Mouse (Mus musculus): ENCODE measurements around the gene BC049715.
"Not testable (repeated sequence)": the region's sequence is repeated elsewhere in the genome, so short reads cannot be mapped to it uniquely, and the experiment has no call there.

BC049715 gene

DNA sequence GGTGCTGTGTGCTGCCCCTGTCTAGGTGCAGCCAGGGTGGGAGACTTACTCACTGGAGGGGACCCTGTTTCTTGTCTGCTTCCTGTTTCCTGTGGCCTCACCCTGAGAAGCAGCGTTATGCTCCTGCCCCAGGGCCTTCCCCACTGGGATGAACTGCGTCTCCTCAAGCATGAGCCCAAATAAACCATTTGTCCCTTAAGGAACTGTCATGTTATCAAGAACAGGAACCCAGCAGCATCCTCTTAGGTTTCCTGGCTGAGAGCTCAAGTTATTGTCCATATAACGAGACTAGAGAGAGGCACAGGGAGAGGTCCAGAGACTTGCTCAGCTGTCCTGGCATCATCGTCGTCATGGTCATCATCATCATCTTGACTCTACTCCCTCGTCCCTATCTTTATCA is 22.8 kb downstream of the BC049715 start:
- DNase-seq (ENCODE audit: low read depth, low spot score), result no peak

DNA sequence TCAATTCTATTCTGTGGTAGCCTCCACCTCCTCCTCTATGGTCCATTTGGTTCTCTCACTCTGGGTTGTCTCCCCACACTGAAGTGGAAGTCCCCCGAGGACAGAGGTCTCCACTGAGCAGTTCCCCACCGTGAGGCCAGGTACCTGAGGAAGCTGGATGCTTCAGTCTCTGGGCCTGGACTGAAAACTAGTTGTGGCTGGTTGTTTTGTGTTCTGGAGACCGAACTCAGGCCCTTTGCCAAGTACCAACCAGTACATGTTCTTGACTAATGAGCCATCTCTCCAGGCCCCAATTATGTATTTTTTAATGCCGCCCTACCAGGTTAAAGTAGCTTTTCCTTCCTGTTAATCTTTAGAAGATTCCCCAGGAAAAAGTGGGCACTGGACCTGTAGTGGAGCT is 24.9 kb downstream of the BC049715 start:
- no peak for DNase-seq (ENCODE audit: low read depth, low spot score)

DNA sequence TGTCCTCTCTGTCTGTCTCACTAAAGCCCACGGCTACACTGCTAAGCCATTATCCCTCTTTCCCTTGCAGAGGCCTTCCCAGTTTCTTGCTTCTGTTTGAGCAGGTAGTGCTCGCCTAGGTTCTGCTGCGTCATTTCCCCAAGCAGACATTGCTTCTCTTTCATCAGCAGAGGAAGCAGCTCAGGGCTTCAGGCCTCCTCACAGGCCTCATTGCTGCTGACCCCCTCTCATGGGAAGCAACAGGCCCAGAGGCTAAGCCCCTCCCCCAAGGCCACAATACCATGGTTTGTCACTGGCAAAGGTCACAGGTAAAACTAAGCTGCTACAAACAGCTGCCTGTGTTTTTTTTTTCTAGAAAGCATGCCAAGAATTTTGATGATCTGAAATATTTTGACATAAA is 25.3 kb downstream of the BC049715 start:
- DNase-seq (ENCODE audit: low read depth, low spot score), result no peak

DNA sequence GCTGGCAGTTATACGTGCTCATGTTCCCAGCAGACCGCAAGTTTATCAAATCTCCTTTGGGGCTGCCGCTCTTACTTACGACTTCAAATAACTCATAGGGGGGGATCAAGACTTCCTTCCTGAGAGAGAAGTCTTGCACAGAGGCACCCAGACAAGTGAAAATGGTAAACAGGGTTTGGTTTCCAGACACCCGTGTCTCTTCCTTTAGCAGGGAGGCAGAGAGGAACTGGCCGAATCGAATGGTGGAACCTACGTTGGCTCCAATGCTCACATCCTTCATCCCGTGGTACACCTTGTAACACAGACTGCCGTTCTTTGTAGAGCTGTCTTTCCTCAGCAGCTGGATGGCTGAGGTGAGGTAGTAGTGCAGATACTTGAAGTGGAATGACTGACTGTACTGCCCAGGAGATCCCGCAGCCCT is 26.9 kb downstream of the BC049715 start:
- DNase-seq (ENCODE audit: low read depth, low spot score), result no peak

DNA sequence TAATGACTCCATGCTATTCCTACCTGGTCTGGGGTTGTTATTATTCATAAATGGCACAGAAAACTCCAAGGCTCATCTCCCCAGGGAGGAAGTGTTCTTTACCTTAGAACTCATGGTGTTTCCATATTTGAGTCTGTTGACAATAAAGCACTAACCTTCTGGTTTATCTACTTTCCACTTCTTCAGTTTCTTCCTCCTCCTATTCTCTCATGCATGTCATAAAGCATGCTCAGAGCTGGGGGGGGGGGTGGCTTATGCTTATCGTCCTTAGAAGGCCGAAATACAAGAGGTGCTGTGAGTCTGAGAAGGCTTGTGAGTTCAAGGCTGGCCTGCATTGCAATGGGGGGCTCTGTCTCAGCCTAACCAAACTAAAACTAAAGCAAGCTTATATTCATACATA is 27.8 kb downstream of the BC049715 start:
- no peak for DNase-seq (ENCODE audit: low read depth, low spot score)

DNA sequence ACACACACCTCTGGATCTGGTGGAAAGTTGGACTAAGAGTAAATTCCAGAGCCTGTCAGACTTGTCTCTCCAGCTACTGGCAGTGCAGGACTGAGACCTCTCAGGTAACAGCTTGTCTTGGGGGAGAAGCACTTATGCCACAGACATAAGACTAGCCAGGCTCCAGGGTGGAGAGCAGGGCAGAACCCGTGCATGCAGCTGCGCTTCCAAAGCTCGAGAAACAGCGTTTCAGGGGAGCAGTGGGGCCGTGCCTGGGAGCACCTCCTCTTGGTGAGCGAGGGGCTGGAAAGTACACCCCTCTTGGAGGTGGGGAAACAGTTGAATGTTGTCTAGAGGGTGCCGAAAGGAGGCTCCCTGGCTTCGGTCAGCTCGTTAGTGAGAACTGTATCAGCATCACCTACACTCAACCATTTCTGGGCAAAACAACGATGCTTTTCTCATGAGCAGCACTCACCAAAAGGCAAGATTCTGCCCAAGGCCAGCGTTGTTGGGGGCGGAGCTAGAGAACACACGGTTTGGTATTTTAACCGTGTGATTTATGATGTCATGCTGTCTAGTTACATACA is 28.7 kb downstream of the BC049715 start:
- no peak for DNase-seq (ENCODE audit: low read depth, low spot score)

DNA sequence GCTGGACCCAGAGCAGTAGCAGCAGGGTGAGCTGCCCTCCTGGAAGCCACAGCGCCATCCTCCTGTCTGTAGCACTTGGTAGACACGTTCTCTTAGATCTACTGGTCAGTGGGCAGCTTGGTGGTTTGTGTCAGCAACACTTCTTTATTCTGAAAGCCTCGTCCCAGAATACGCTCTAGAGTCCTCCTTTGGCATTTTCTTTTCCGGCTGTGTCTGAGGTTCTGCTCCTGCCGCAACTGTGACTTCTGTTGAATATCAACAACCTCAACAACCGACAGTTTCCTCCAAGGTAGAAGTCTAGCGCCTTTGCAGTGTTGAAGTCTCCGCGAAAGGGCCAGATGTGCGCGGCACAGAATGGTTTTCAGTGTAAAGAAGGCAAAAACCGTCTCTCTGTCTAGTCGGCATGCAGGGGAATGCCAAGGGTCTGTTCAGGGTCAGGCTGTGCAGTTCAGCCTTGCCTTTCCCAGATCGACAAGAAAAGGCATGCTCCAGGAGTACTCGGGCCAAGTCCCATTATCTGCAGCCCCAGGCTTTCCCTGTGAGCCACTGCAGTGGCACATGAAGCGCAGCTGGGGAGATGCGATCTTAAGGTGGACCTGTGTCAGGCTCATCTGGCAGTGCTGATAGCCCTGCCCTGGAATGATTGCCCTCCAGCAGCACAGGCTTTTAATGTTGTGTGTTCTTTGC is 29.9 kb downstream of the BC049715 start, which contains the start of gene Art4:
Gene Art4, minus strand, starts transcription at position 548 of the 687 bp plus-strand sequence.
- DNase-seq (ENCODE audit: low read depth, low spot score), result no peak

DNA sequence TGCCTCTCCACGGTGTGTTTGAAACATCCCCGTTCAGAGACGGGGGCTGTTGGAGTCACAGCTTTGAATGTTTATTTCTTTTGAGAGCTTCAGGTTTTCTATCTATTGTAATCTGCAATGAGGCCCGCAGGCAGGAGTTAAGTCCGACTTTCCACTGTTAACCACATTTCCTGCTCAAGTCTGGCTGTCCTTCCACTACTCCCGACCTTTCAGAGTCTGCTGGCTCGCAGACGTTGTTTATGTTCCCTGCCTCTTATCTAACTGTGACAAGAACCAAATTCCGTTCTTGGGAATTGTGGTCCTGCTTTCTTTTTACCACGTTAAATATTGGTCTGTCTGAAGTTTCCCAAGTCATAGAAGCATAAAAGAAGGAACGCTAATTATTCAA is 30.4 kb downstream of the BC049715 start:
- DNase-seq (ENCODE audit: low read depth, low spot score), result no peak

DNA sequence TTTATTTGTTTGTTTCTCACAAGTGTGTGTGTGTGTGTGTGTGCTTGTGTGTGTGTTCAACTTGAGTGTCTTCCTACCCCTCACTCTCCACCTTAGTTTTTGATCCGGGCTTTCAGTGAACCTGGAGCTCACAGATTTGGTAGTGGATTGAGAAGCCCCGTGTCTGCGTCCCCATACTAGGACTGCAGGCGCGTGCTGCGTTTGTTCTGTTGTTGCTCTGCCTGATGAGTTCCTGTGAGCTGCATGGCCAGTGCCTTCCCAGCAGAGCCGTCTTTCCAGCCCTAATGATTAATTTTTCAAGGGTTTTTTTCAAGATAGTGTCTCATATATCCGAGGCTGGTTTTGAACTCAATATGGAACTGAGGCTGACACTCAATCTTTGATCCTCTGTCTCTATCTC is 31.0 kb downstream of the BC049715 start:
- DNase-seq (ENCODE audit: low read depth, low spot score), result no peak

DNA sequence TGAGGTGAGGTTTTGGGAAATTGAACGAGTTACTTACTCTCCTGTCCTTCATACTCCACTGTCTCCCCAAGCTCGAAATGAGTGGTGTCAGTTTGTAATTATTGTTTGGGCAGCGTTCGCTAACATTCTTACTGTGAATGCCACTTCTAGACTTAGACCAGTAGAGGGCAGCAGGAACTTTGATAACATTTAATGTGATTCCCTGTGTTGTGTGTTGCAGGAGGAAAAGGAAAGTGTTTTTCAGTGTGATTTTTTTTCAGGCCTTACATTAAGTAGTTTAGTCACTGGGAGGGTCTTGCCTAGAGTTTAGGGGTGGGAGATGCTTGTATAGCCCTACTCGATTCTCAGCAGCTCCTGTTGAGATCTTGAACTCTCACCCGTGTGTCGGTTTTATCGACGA is 33.6 kb downstream of the BC049715 start:
- peak; percentile 42 for DNase-seq (ENCODE audit: low read depth, low spot score)

DNA sequence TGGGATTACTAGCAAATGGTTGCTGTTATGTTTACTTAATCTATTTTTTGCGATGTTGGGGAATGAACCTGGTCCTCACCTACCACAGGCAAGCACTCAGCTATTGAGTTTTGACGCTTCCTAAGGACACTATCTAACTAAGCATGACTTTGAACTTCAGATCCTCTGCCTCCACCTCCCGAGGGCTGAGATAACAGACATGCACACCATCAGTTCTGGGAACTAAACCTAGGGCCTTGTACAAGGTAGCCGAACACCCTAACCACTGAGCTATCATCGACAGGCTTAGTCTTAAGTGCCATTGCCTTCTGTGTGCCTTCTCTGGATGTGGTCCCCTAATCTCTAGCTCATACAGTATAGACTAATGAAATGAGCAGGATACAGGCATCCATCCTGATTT is 37.9 kb downstream of the BC049715 start:
- no peak for DNase-seq (ENCODE audit: low read depth, low spot score)

DNA sequence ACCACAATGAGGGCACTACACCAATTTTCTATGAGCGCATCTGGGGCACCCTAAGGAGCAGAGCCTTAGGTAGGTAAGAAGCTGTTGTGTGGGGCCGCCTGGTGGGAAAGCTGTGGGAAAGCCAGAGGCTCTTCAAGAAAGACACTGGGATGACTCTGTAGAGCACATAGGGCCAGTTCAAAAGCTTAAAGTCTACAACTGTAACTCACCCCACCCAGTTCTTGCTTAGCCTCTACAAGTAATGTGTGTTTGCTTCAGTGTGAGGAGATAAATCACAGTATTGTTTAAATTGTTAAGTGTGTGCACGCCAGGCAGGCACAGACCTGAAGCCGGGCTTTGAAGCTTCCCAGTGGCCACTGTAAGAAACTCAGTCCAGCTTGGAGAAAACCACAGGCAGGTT is 38.7 kb downstream of the BC049715 start:
- DNase-seq (ENCODE audit: low read depth, low spot score), result no peak

DNA sequence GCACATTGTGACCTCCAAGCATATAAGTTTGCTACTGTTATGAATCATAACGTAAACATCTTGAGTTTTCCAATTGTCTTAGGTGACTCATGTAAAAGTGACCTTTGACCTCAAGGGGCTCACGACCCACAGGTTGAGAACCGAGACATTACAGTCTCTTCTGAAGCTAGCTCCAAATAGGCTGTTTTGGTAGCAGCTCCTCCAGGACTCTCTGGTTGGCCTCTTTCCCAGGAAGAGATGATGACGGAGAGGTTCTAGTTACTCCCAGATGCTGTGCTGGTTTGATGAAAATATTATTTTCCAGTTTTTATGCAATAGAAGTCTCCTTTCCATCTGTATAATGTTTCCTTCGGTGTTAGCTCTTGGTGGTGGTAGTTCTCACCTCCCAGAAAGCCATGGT is 41.5 kb downstream of the BC049715 start:
- no peak for DNase-seq (ENCODE audit: low read depth, low spot score)

DNA sequence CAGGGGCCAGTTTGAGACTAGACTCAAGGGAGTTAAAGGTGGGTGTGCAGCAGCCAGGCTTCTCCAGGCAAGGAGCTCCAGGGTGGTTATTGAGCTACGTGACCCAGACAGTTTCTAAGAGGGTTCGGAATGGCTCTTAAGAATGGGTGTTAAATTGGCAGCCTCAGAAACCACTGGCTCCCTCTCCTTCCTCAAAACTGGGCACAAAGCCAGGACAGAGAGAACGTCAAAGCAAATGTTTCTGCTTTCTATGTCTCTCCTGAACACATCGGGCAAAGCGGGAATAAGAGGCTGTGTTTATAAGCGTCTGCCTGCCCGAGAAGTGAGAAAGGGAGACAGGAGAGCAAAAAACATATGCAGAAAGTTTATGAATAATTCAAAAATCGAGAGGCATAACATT is 47.2 kb downstream of the BC049715 start:
- no peak for DNase-seq (ENCODE audit: low read depth, low spot score)

DNA sequence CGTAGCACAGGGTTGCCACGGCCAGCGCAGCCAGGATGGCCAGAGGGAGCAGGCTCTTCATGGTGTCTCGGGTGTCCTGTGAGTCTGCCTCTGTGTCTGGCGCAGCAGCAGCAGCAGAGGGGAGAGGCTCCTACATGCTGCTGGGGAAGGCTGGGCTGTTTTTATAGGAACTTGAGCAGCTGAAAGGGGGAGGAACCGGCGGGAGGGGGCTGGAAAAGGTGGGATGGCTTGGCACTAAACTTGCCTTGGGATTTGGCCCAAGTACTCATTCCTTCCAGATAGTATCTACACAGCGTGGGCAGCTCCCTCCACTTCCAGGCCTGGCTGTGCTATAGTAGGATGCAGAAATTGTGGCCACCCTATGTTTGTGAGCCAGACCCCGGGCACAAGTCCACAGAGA is 48.2 kb downstream of the BC049715 start, which contains the start of gene Mgp:
Gene Mgp, minus strand, starts transcription at position 154 of the 400 bp plus-strand sequence.
- DNase-seq (ENCODE audit: low read depth, low spot score), result no peak

DNA sequence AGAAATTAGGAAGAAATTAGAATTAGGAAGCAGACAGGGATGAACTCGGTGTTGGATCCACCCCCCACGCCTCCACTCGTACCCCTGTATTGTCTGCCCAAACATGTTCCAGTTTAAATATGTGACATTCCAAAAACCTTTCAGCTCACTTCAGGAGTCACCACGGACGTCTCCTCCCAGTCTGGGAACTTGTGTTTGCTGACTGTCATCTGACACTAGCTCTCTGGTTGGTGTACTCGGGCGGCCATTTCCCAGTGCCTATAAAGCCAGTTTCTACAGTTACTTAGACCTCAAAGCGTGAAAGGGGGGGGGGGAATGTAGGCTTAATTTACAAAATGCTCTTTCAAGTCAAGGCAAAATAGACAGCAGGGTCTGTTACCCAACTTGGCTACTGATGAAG is 54.3 kb downstream of the BC049715 start:
- no peak for DNase-seq (ENCODE audit: low read depth, low spot score)

DNA sequence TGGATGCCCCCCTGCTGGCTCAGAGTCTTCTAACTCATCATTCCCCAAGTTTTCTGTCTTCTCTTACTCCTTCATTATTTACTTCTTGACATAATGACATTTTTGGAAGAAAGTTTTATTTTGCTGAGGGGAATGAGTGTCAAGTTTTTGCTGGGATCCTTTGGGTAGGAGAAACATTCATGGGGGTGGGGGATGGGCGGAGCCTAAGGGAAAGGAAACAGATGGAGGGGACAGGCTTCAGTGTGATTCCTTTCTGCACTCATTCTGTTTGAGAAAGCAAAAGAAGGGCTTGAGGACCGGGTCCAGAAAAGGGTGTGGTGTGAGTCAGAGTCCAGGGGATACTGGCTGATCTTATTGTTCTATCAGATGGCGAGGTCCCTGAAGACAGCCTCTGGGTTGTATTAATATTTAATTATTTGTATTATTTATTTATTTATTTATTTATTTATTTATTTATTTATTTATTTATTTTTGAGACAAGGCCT is 56.0 kb downstream of the BC049715 start:
- no peak for DNase-seq (ENCODE audit: low read depth, low spot score)

DNA sequence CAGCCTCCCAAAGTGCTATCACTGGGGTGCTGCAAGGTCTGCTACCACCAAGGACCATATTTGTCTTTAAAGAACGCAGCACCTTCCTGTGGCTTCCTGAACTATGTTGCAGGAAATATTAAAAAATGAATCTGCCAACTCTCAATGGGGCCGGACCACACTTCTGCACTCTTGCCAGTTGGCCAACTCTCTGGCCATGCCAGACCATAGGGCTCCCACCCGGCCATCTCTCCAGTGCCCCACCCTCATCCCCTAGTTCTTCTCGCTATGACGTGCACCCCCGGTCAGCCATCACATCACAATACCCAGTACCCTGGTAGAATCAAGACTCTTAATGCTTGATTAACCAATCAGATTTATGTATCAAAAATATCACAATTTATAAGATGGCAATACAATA is 56.5 kb downstream of the BC049715 start:
- no peak for DNase-seq (ENCODE audit: low read depth, low spot score)

DNA sequence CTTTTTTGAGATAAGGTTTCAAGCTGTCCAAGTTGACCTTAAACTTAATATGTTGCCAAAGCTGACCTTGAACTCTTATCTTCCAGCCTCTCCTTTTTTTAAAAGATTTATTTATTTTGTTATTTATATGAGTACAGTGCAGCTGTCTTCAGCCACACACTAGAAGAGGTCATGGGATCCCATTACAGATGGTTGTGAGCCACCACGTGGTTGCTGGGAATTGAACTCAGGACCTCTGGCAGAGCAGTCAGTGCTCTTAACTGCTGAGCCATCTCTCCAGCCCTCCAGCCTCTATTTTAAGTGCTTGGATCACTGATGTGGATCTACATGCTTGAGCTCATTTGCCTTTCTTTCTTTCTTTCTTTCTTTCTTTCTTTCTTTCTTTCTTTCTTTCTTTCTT is 57.3 kb downstream of the BC049715 start:
- not testable (repeated sequence) for DNase-seq (ENCODE audit: low read depth, low spot score)

DNA sequence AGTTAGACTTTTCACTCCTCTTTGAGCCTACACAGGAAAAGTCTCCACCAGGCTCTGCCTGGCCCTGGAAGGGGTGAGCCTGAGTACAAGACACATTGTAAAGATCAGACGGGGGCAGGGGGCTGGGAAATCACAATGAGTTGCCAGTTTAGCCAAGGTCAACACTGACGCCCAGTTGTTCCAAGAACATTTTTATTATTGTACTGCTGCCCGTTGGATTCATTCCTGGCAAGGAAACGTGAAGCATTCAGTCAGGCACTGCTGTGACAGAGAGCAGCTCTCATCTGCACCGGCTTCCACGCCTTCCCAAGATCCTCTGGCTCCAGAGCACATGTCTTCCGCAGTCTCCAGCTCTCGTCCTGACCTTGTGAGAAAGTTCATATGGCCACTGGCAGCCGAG is 60.4 kb downstream of the BC049715 start:
- DNase-seq (ENCODE audit: low read depth, low spot score), result no peak

DNA sequence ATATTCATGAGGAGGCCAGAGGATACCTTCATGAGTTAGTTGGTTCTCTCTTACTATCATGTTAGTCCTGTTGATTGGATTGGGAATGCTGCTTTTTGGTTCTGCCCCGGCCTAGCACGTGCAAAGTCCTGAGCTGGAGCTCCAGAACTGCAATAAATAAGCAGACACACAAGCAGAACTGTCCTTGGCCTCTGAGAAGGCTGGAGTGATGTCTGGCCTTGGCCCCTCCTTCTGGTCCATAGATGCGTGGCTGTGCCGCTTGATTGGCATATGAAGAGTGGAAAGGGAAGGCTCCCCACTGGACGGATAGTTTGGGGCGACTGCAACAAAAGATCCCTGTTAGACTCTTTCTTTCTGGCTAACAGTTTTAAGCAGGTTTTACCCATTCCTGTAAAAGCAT is 61.6 kb downstream of the BC049715 start:
- no peak for DNase-seq (ENCODE audit: low read depth, low spot score)

DNA sequence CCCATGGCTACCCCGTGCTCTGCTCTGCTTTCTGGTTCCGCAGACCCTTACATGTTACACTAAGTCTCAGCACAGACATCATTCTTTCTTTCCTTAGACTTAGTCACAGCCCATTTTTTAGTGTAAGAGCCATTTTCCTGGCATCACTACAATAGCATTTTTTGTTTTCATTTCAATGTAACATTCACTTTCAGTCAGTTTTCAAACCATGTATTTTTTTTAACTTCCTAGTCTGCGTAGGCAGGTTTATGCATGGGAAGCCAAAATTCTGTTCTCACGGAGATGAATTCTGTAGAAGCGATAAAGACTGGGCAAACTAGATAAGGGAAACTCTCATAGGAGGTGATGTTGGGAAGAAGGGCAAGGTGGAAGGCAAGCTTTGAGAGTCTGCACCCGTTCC is 62.1 kb downstream of the BC049715 start:
- no peak for DNase-seq (ENCODE audit: low read depth, low spot score)

Measured in retina, postnatal 7 days (tissue).